ENCODE assay signal across 9 mouse cellular contexts in the genomic region with DNA sequence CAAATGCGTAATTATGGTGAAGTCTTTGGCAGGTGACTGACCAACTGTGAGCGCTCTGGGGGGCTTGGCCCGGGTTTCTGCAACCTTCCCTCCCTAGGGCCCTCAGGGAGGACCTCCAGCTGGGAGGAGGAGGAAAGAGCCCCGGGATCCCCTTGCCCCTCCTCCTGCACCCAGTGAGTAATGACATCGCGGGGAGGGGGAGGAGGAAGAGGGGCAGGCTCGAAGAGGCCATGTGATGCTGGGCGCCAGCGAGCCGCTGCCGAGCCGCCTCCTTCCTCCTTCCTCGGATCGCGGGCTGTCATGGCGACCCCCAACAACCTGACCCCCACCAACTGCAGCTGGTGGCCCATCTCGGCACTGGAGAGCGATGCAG. TPM values are rescaled to one million over a fixed set of nuclear protein-coding genes. Genes with fewer than 3 reads are reported as not detected.
DNase-seq lines count a peak whose midpoint lies in the region; ATAC-seq and TF ChIP-seq lines count a peak whose summit lies in the region.
"Had no signal": no experiment of that assay in that cellular context is flagged by ENCODE, and none has a peak within 500 bp of the region (broad histone marks: within the 10 kb centered on the region; RNA-seq: fewer than 3 reads in every experiment).

A gene (plus strand): TSS at position 231 of the 373 bp plus-strand sequence.

- no peak within 1 kb of the TSS for H3K27ac ChIP-seq in lung, embryonic 14.5 days (ENCODE audit: low read depth)

- H3K27me3 ChIP-seq in lung, embryonic 14.5 days (ENCODE audit: insufficient read depth, low read length) = peaks cover 15% of the 10 kb centered on the region

- no peaks in the 10 kb centered on the region for H3K4me1 ChIP-seq in lung, embryonic 14.5 days (ENCODE audit: insufficient read depth)

- H3K36me3 ChIP-seq in lung, embryonic 14.5 days (ENCODE audit: insufficient read depth) = no peaks in the 10 kb centered on the region

- ATAC-seq in lung, embryonic 14.5 days (ENCODE audit: insufficient read depth) = no peak
- ATAC-seq in megakaryocyte-erythroid progenitor cell, adult 5-6 weeks (replicated peaks; ENCODE audit: low FRiP score, low TSS enrichment, poor library complexity, severe bottlenecking) = no peak

- H3K4me2 ChIP-seq in lung, embryonic 14.5 days = peak within 1 kb of the TSS; percentile 52

- H3K9me3 ChIP-seq in lung, embryonic 14.5 days (ENCODE audit: low read depth, low read length) = no peaks in the 10 kb centered on the region

- peak within 1 kb of the TSS; percentile 24 for H3K4me3 ChIP-seq in lung, embryonic 14.5 days (ENCODE audit: low read depth, low read length)

- WGBS in lung, embryonic 14.5 days = 3% methylated on average over 7 of the region's 18 CpGs

- DNase-seq in lung, embryonic 14.5 days = no peak
- no peak for DNase-seq in lung, postnatal 36 days
- peak; percentile 75 to 81 for DNase-seq in cerebellum, postnatal 36 days
- DNase-seq in frontal cortex, postnatal 36 days (ENCODE audit: low spot score in 2 of 2) = peak; percentile 76 to 80
- peak; percentile 70 to 87 for DNase-seq in left cerebral cortex, postnatal 10 days (ENCODE audit: extremely low spot score in 1 of 2, low spot score in 2 of 2)
- peak; percentile 52 for DNase-seq in retina, adult 2 months (ENCODE audit: low read depth, low spot score)
- no peak for DNase-seq in lung, postnatal 25 days (ENCODE audit: low spot score)

- intact Hi-C loops in left cerebral cortex, postnatal 10 days (cut with DNase I) = no loop called here

- H3K9ac ChIP-seq in lung, embryonic 14.5 days = no peak within 1 kb of the TSS

- TF ChIP-seq CTCF in lung, embryonic 14.5 days (IDR thresholded peaks at IDR 0.05; ENCODE audit: low read depth) = no peak

RNA-seq across cellular contexts. Expression of the gene that starts here (rescaled TPM):
- polyA plus RNA-seq in lung, embryonic 14.5 days (2014; fragmentation: Nextera tagmentation; extraction: Ambion mirVana) = 0.91 and 1.1 TPM in 2 replicates
- 10 to 100 TPM; 95.2 to 95.5 TPM for total RNA-seq in left cerebral cortex, postnatal 10 days (2021)
- not detected in 2 replicates for total RNA-seq in megakaryocyte-erythroid progenitor cell, adult 5-6 weeks (2014; fragmentation: Nextera tagmentation)
- not detected in 2 replicates for total RNA-seq in megakaryocyte-erythroid progenitor cell, adult 5-6 weeks (2017)
- total RNA-seq: neutrophil, adult 5-6 weeks had no signal

Comparison
In these comparisons a context has a peak if more than half of its experiments do, and no peak if none do; other contexts are left out.
1. RNA of the gene that starts here (total RNA-seq): 95.2 to 95.5 TPM in left cerebral cortex, postnatal 10 days; not detected in megakaryocyte-erythroid progenitor cell, adult 5-6 weeks; every median in the first group is over 10 times any median in the second.
2. DNase-seq: peak in cerebellum, postnatal 36 days (2 of 2), frontal cortex, postnatal 36 days (2 of 2), left cerebral cortex, postnatal 10 days (2 of 2) and retina, adult 2 months (single experiment); none in lung, embryonic 14.5 days (single experiment), lung, postnatal 36 days (single experiment) and lung, postnatal 25 days (single experiment).